In genomic region chr16:95991122-95991900, GRCm38 (mm10) we compare ENCODE assay signal across 8 mouse cellular contexts. TPM values are rescaled to one million over a fixed set of nuclear protein-coding genes. Genes with fewer than 3 reads are reported as not detected.
A peak's percentile ranks its signal among the peaks of the same experiment; 100 is the strongest.
DNase-seq lines count a peak whose midpoint lies in the region; ATAC-seq lines count a peak whose summit lies in the region.

No protein-coding gene starts in this region.

- H3K4me2 ChIP-seq in embryonic facial prominence, embryonic 12.5 days (replicated peaks): peak overlapping the region; percentile 60
- H3K4me2 ChIP-seq in intestine, embryonic 16.5 days (ENCODE audit: low read depth, low read length): peak overlapping the region; percentile 70
- H3K4me2 ChIP-seq in midbrain, embryonic 16.5 days (ENCODE audit: low read length): peak overlapping the region; percentile 75

- H3K36me3 ChIP-seq in embryonic facial prominence, embryonic 12.5 days: peaks cover 35% of the 10 kb centered on the region
- 0 out of 2 replicates have a peak, but pooled peaks cover 6% of the 10 kb centered on the region for H3K36me3 ChIP-seq in intestine, embryonic 16.5 days (ENCODE audit: control insufficient read depth, insufficient read depth, low read length)
- H3K36me3 ChIP-seq in midbrain, embryonic 16.5 days (ENCODE audit: control insufficient read depth, insufficient read depth, low read length): peaks cover 11% of the 10 kb centered on the region; the same call in 1 of the 2 replicates

- H3K4me1 ChIP-seq in embryonic facial prominence, embryonic 12.5 days: peaks cover 17% of the 10 kb centered on the region; the same call in 1 of the 2 replicates
- H3K4me1 ChIP-seq in intestine, embryonic 16.5 days (ENCODE audit: control insufficient read depth, insufficient read depth, low read length): peaks cover 7% of the 10 kb centered on the region; the same call in 1 of the 2 replicates
- peaks cover 9% of the 10 kb centered on the region for H3K4me1 ChIP-seq in midbrain, embryonic 16.5 days (ENCODE audit: control insufficient read depth, insufficient read depth, low read length)

- DNase-seq in adrenal gland, postnatal 14 days: peak; percentile 17
- DNase-seq in adrenal gland, postnatal 36 days: no peak
- DNase-seq in 416B (ENCODE audit: low read depth): peak; percentile 64
- DNase-seq in layer of hippocampus, adult 9-11 months: no peak
- no peak for DNase-seq in right cerebral cortex, postnatal 14 days

- no peaks in the 10 kb centered on the region for H3K27me3 ChIP-seq in embryonic facial prominence, embryonic 12.5 days
- H3K27me3 ChIP-seq in intestine, embryonic 16.5 days (replicated peaks; ENCODE audit: control insufficient read depth, insufficient read depth, low read length): no peaks in the 10 kb centered on the region
- no peaks in the 10 kb centered on the region for H3K27me3 ChIP-seq in midbrain, embryonic 16.5 days (ENCODE audit: control insufficient read depth, insufficient read depth, low read depth, low read length)

- H3K4me3 ChIP-seq in embryonic facial prominence, embryonic 12.5 days: peak overlapping the region; percentile 76
- peak overlapping the region; percentile 87 for H3K4me3 ChIP-seq in intestine, embryonic 16.5 days (ENCODE audit: low read length)
- H3K4me3 ChIP-seq in midbrain, embryonic 16.5 days (ENCODE audit: low read depth, low read length): peak overlapping the region; percentile 80

- WGBS in embryonic facial prominence, embryonic 12.5 days: 6% methylated on average over 10 of the region's 10 CpGs
- WGBS in intestine, embryonic 16.5 days: 6% methylated on average over 10 of the region's 10 CpGs
- WGBS in midbrain, embryonic 16.5 days: 10% methylated on average over 10 of the region's 10 CpGs

- H3K9me3 ChIP-seq in embryonic facial prominence, embryonic 12.5 days: no peaks in the 10 kb centered on the region
- no peaks in the 10 kb centered on the region for H3K9me3 ChIP-seq in intestine, embryonic 16.5 days (ENCODE audit: control insufficient read depth, low read length)
- H3K9me3 ChIP-seq in midbrain, embryonic 16.5 days (replicated peaks; ENCODE audit: control insufficient read depth, low read length, poor library complexity, severe bottlenecking): no peaks in the 10 kb centered on the region

- no peak for ATAC-seq in embryonic facial prominence, embryonic 12.5 days (ENCODE audit: insufficient number of reproducible peaks, insufficient read depth, low FRiP score, low TSS enrichment)
- ATAC-seq in intestine, embryonic 16.5 days: no peak
- ATAC-seq in midbrain, embryonic 16.5 days: no peak

- H3K27ac ChIP-seq in embryonic facial prominence, embryonic 12.5 days: peak overlapping the region; percentile 92
- H3K27ac ChIP-seq in intestine, embryonic 16.5 days (ENCODE audit: low read length): peak overlapping the region; percentile 70
- peak overlapping the region; percentile 80 for H3K27ac ChIP-seq in midbrain, embryonic 16.5 days (ENCODE audit: low read length)

- peak overlapping the region; percentile 84 for H3K9ac ChIP-seq in embryonic facial prominence, embryonic 12.5 days
- H3K9ac ChIP-seq in intestine, embryonic 16.5 days (ENCODE audit: low read depth, low read length): peak overlapping the region; percentile 89
- peak overlapping the region; percentile 87 for H3K9ac ChIP-seq in midbrain, embryonic 16.5 days (ENCODE audit: low read depth, low read length)

RNA-seq across cellular contexts. Expression of gene Psmg1, which starts 0.6 kb away (rescaled TPM):
- total RNA-seq in adrenal gland, postnatal 14 days (2021): 35.4 and 38.8 TPM in 2 replicates
- total RNA-seq in adrenal gland, postnatal 36 days (2021): 10 to 100 TPM; 30.0 to 38.4 TPM
- 95.1 and 99.4 TPM in 2 replicates for polyA plus RNA-seq in embryonic facial prominence, embryonic 12.5 days (2016; fragmentation: Nextera tagmentation; extraction: Ambion mirVana)
- polyA plus RNA-seq in intestine, embryonic 16.5 days (2015; fragmentation: Nextera tagmentation; extraction: Ambion mirVana): 70.8 and 76.0 TPM in 2 replicates
- polyA plus RNA-seq in midbrain, embryonic 16.5 days (2015; fragmentation: Nextera tagmentation; extraction: Ambion mirVana): 61.6 and 68.3 TPM in 2 replicates

Comparison
In these comparisons a context has a peak if more than half of its experiments do, and no peak if none do; other contexts are left out.
1. DNase-seq: peak in adrenal gland, postnatal 14 days (single experiment) and 416B (single experiment); none in adrenal gland, postnatal 36 days (0 of 2), layer of hippocampus, adult 9-11 months (single experiment) and right cerebral cortex, postnatal 14 days (single experiment).
2. Peak in every context shown above with its lines, with median percentiles within 50 percentile points of each other: H3K27ac ChIP-seq, H3K4me2 ChIP-seq, H3K4me3 ChIP-seq and H3K9ac ChIP-seq.